Mouse (Mus musculus) intestine, postnatal 0 days (tissue): ENCODE results near the gene Gje1. TPM values are rescaled to one million over a fixed set of nuclear protein-coding genes. Genes with fewer than 3 reads are reported as not detected.

ENCODE experiments used
- ATAC-seq: fragments of 200-750 bp; cut with Nextera tagmentation; 2 replicates; pipeline ENCODE4 v1.8.0; 2017; ENCODE audit warnings: mild to moderate bottlenecking, moderate TSS enrichment, moderate library complexity
- H3K27ac ChIP-seq: fragments of 300-500 bp; sonication (generic); 2 replicates; pipeline ENCODE4 v1.5.1; 2014; ENCODE audit warnings: mild to moderate bottlenecking, low read depth, low read length, moderate library complexity
- H3K27me3 ChIP-seq: fragments of 300-500 bp; sonication (generic); replicated peaks from 2 replicates; pipeline ENCODE4 v1.6.1; 2014; ENCODE audit warnings: low read length, mixed read lengths; ENCODE audit not compliant: control insufficient read depth, insufficient read depth
- H3K36me3 ChIP-seq: fragments of 300-500 bp; sonication (generic); 2 replicates; pipeline ENCODE4 v1.6.1; 2014; ENCODE audit warnings: mild to moderate bottlenecking, moderate library complexity; ENCODE audit not compliant: control insufficient read depth, insufficient read depth
- H3K4me1 ChIP-seq: fragments of 300-500 bp; sonication (generic); replicated peaks from 2 replicates; pipeline ENCODE4 v1.6.1; 2014; ENCODE audit warnings: antibody characterized with exemption, low read length, mixed read lengths; ENCODE audit not compliant: control insufficient read depth, insufficient read depth
- H3K4me2 ChIP-seq: fragments of 300-500 bp; sonication (generic); replicated peaks from 2 replicates; pipeline ENCODE4 v1.6.1; 2014; ENCODE audit warnings: low read depth, mild to moderate bottlenecking, moderate library complexity
- H3K4me3 ChIP-seq: fragments of 300-500 bp; sonication (generic); 2 replicates; pipeline ENCODE4 v1.5.1; 2014; ENCODE audit warnings: low read depth, low read length
- H3K9ac ChIP-seq: fragments of 300-500 bp; sonication (generic); 2 replicates; pipeline ENCODE4 v1.6.1; 2014; ENCODE audit warnings: mild to moderate bottlenecking, low read depth, low read length
- H3K9me3 ChIP-seq: fragments of 300-500 bp; sonication (generic); 2 replicates; pipeline ENCODE4 v1.6.1; 2016; ENCODE audit warnings: mixed run types; ENCODE audit not compliant: control insufficient read depth
- CTCF ChIP-seq: sonication (generic); IDR thresholded peaks from 2 replicates; pipeline ENCODE4 v1.5.1; 2016; ENCODE audit warnings: low read depth, mild to moderate bottlenecking, control low read depth, antibody characterized with exemption, moderate library complexity
- WGBS: fragments of 180-500 bp; shearing (Covaris S2); extraction: QIAGEN DNeasy Blood & Tissue Kit; methylation state at CpG from one replicate; pipeline ENCODE4 v1.1.7; 2014; 5-methylcytosine and 5-hydroxymethylcytosine counted together
- polyA plus RNA-seq: library from polyadenylated mRNA; unstranded; fragments of >200 nt; fragmentation: Nextera tagmentation; extraction: Ambion mirVana; gene quantifications from 2 replicates; pipeline ENCODE4 v1.2.1, GENCODE M21; 2015

Gje1 gene
- not detected in 2 replicates for polyA plus RNA-seq

GRCm38 (mm10) chr10:14718114-14718513, at the start of gene Gje1:
Gje1 (minus strand) TSS chr10:14718214.
- Histone ChIP-seq H3K36me3 (no peaks in the 10 kb centered on the region), H3K9ac (no peak within 1 kb of the TSS), H3K4me1 (no peaks in the 10 kb centered on the region), H3K4me2 (no peak within 1 kb of the TSS), H3K4me3 (no peak within 1 kb of the TSS), H3K9me3 (no peaks in the 10 kb centered on the region), H3K27ac (no peak within 1 kb of the TSS), H3K27me3 (no peaks in the 10 kb centered on the region)
- TF ChIP-seq CTCF: no peak
- no peak for ATAC-seq
- WGBS: 62% methylated on average over 3 of the region's 3 CpGs

- Histone ChIP-seq H3K36me3 (no peaks in the 10 kb centered on the region), H3K9me3 (no peaks in the 10 kb centered on the region), H3K27ac (no peak overlapping the region), H3K4me3 (no peak overlapping the region), H3K27me3 (peaks cover 12% of the 10 kb centered on the region; the same call in 1 of the 2 replicates), H3K4me2 (peak overlapping the region; percentile 61), H3K4me1 (no peaks in the 10 kb centered on the region; the same call in 1 of the 2 replicates), H3K9ac (no peak overlapping the region)
- no peak for TF ChIP-seq CTCF
- ATAC-seq: no peak
- WGBS: 22% methylated on average over 8 of the region's 8 CpGs
Observed at GRCm38 (mm10) chr10:14760618-14761017, 42.6 kb upstream of the Gje1 start.

- peaks cover 12% of the 10 kb centered on the region; the same call in 1 of the 2 replicates for H3K27me3 ChIP-seq
- no peak for ATAC-seq
Observed at GRCm38 (mm10) chr10:14759665-14760558, 41.9 kb upstream of the Gje1 start.

GRCm38 (mm10) chr10:14734285-14734684, 16.3 kb upstream of the Gje1 start:
- Histone ChIP-seq H3K36me3 (no peaks in the 10 kb centered on the region), H3K4me2 (no peak overlapping the region), H3K27me3 (no peaks in the 10 kb centered on the region), H3K4me3 (no peak overlapping the region), H3K27ac (no peak overlapping the region), H3K4me1 (no peaks in the 10 kb centered on the region), H3K9ac (no peak overlapping the region), H3K9me3 (no peaks in the 10 kb centered on the region)
- WGBS: 6% methylated on average over 2 of the region's 2 CpGs
- no peak for ATAC-seq
- TF ChIP-seq CTCF: peak; percentile 74

More at GRCm38 (mm10) chr10:14759665-14760558, 41.9 kb upstream of the Gje1 start:
- Histone ChIP-seq H3K4me1 (no peaks in the 10 kb centered on the region; the same call in 1 of the 2 replicates), H3K4me3 (peak overlapping the region; percentile 29), H3K4me2 (peak overlapping the region; percentile 61), H3K36me3 (no peaks in the 10 kb centered on the region), H3K27ac (no peak overlapping the region), H3K9me3 (no peaks in the 10 kb centered on the region), H3K9ac (no peak overlapping the region)
- 3% methylated on average over 35 of the region's 35 CpGs for WGBS
- no peak for TF ChIP-seq CTCF

- Histone ChIP-seq H3K9ac (no peak overlapping the region), H3K4me3 (no peak overlapping the region), H3K4me2 (no peak overlapping the region), H3K9me3 (no peaks in the 10 kb centered on the region), H3K36me3 (no peaks in the 10 kb centered on the region), H3K4me1 (no peaks in the 10 kb centered on the region), H3K27ac (no peak overlapping the region), H3K27me3 (no peaks in the 10 kb centered on the region)
- ATAC-seq: no peak
- no peak for TF ChIP-seq CTCF
- 68% methylated on average over 9 of the region's 9 CpGs for WGBS
Observed at GRCm38 (mm10) chr10:14725671-14726070, 7.7 kb upstream of the Gje1 start.
